Mouse (Mus musculus) neural tube, embryonic 11.5 days (tissue): Measurements from ENCODE around the gene Slc26a11. TPM values are rescaled to one million over a fixed set of nuclear protein-coding genes. Genes with fewer than 3 reads are reported as not detected.
A peak's percentile ranks its signal among the peaks of the same experiment; 100 is the strongest.

Experiments used
- ATAC-seq: fragments of 200-750 bp; cut with Nextera tagmentation; 2 replicates; pipeline ENCODE4 v1.8.0; 2017; ENCODE audit warnings: moderate number of reproducible peaks, mild to moderate bottlenecking, moderate TSS enrichment, moderate library complexity; ENCODE audit not compliant: insufficient read depth, low FRiP score, low TSS enrichment
- DNase-seq: peaks from one replicate; pipeline ENCODE4 v3.0.0-alpha.2; 2015; ENCODE audit warnings: low spot score
- H3K27ac ChIP-seq: fragments of 300-500 bp; sonication (generic); 2 replicates; pipeline ENCODE4 v1.5.1; 2014; ENCODE audit warnings: low read depth, mild to moderate bottlenecking, low read length
- H3K27me3 ChIP-seq: fragments of 300-500 bp; sonication (generic); 2 replicates; pipeline ENCODE4 v1.6.1; 2014; ENCODE audit warnings: mild to moderate bottlenecking, low read length, mixed read lengths; ENCODE audit not compliant: control insufficient read depth, insufficient read depth
- H3K36me3 ChIP-seq: fragments of 300-500 bp; sonication (generic); 2 replicates; pipeline ENCODE4 v1.6.1; 2014; ENCODE audit warnings: mild to moderate bottlenecking, low read length, moderate library complexity, mixed read lengths; ENCODE audit not compliant: control insufficient read depth, insufficient read depth
- H3K4me1 ChIP-seq: fragments of 300-500 bp; sonication (generic); 2 replicates; pipeline ENCODE4 v1.6.1; 2014; ENCODE audit warnings: low read length, mixed read lengths; ENCODE audit not compliant: control insufficient read depth, insufficient read depth
- H3K4me2 ChIP-seq: fragments of 300-500 bp; sonication (generic); 2 replicates; pipeline ENCODE4 v1.6.1; 2014; ENCODE audit warnings: low read depth, mild to moderate bottlenecking, moderate library complexity
- H3K4me3 ChIP-seq: fragments of 300-500 bp; sonication (generic); 2 replicates; pipeline ENCODE4 v1.5.1; 2014; ENCODE audit warnings: low read depth, low read length
- H3K9ac ChIP-seq: fragments of 300-500 bp; sonication (generic); 2 replicates; pipeline ENCODE4 v1.6.1; 2014; ENCODE audit warnings: mild to moderate bottlenecking, low read length
- H3K9me3 ChIP-seq: fragments of 300-500 bp; sonication (generic); 2 replicates; pipeline ENCODE4 v1.6.1; 2016; ENCODE audit warnings: low read length; ENCODE audit not compliant: control insufficient read depth
- WGBS: fragments of 180-500 bp; shearing (Covaris S2); extraction: QIAGEN DNeasy Blood & Tissue Kit; methylation state at CpG from one replicate; pipeline ENCODE4 v1.1.7; 2014; 5-methylcytosine and 5-hydroxymethylcytosine counted together
- polyA plus RNA-seq: library from polyadenylated mRNA; unstranded; fragments of >200 nt; fragmentation: Nextera tagmentation; extraction: Ambion mirVana; gene quantifications from 2 replicates; pipeline ENCODE4 v1.2.1, GENCODE M21; 2014

Gene Slc26a11
- polyA plus RNA-seq, 1 experiment from 2014 or later: 4.3 TPM

GRCm38 (mm10) chr11:119325068-119325467, 30.3 kb upstream of the Slc26a11 start:
- no peaks in the 10 kb centered on the region for H3K27me3 ChIP-seq
- WGBS: 83% methylated on average over 1 of the region's 1 CpGs
- H3K4me2 ChIP-seq: no peak overlapping the region
- H3K27ac ChIP-seq: no peak overlapping the region
- no peak for ATAC-seq
- H3K36me3 ChIP-seq: no peaks in the 10 kb centered on the region
- H3K9me3 ChIP-seq: no peaks in the 10 kb centered on the region
- H3K4me3 ChIP-seq: no peak overlapping the region
- no peak overlapping the region for H3K9ac ChIP-seq
- no peaks in the 10 kb centered on the region for H3K4me1 ChIP-seq
- no peak for DNase-seq

- no peak overlapping the region for H3K27ac ChIP-seq
- H3K4me3 ChIP-seq: no peak overlapping the region
- H3K4me2 ChIP-seq: no peak overlapping the region
- 75% methylated on average over 4 of the region's 4 CpGs for WGBS
- no peaks in the 10 kb centered on the region for H3K36me3 ChIP-seq
- DNase-seq: no peak
- ATAC-seq: no peak
- no peaks in the 10 kb centered on the region for H3K9me3 ChIP-seq
- H3K9ac ChIP-seq: no peak overlapping the region
- no peaks in the 10 kb centered on the region for H3K27me3 ChIP-seq
- no peaks in the 10 kb centered on the region for H3K4me1 ChIP-seq
Observed at GRCm38 (mm10) chr11:119330592-119330991, 24.8 kb upstream of the Slc26a11 start.

GRCm38 (mm10) chr11:119331970-119332369, 23.4 kb upstream of the Slc26a11 start:
- no peak overlapping the region for H3K4me3 ChIP-seq
- DNase-seq (no peak), ATAC-seq (no peak)
- no peak overlapping the region for H3K4me2 ChIP-seq
- WGBS: 47% methylated on average over 3 of the region's 3 CpGs
- no peak overlapping the region for H3K9ac ChIP-seq
- H3K27me3 ChIP-seq: no peaks in the 10 kb centered on the region
- H3K4me1 ChIP-seq: no peaks in the 10 kb centered on the region
- no peak overlapping the region for H3K27ac ChIP-seq
- no peaks in the 10 kb centered on the region for H3K36me3 ChIP-seq
- H3K9me3 ChIP-seq: no peaks in the 10 kb centered on the region

GRCm38 (mm10) chr11:119338271-119339059, 16.9 kb upstream of the Slc26a11 start:
- Histone ChIP-seq H3K27me3 (no peaks in the 10 kb centered on the region), H3K4me1 (no peaks in the 10 kb centered on the region), H3K4me3 (no peak overlapping the region), H3K36me3 (no peaks in the 10 kb centered on the region), H3K9ac (no peak overlapping the region), H3K9me3 (no peaks in the 10 kb centered on the region), H3K4me2 (no peak overlapping the region), H3K27ac (no peak overlapping the region)
- DNase-seq (no peak), ATAC-seq (no peak)
- 82% methylated on average over 10 of the region's 10 CpGs for WGBS

- 53% methylated on average over 5 of the region's 5 CpGs for WGBS
- H3K4me1 ChIP-seq: no peaks in the 10 kb centered on the region
- H3K36me3 ChIP-seq: no peaks in the 10 kb centered on the region
- no peak for DNase-seq
- ATAC-seq: no peak
- H3K9me3 ChIP-seq: no peaks in the 10 kb centered on the region
- H3K4me3 ChIP-seq: no peak overlapping the region
- no peak overlapping the region for H3K4me2 ChIP-seq
- H3K27ac ChIP-seq: no peak overlapping the region
- no peak overlapping the region for H3K9ac ChIP-seq
- no peaks in the 10 kb centered on the region for H3K27me3 ChIP-seq
Observed at GRCm38 (mm10) chr11:119339179-119339578, 16.2 kb upstream of the Slc26a11 start.

- Histone ChIP-seq H3K4me2 (no peak overlapping the region), H3K27me3 (no peaks in the 10 kb centered on the region), H3K4me1 (no peaks in the 10 kb centered on the region), H3K4me3 (no peak overlapping the region), H3K9me3 (no peaks in the 10 kb centered on the region), H3K9ac (no peak overlapping the region), H3K27ac (no peak overlapping the region), H3K36me3 (no peaks in the 10 kb centered on the region)
- WGBS: 4% methylated on average over 5 of the region's 5 CpGs
- ATAC-seq (no peak), DNase-seq (peak; percentile 81)
Observed at GRCm38 (mm10) chr11:119339637-119340036, 15.7 kb upstream of the Slc26a11 start.

- 86% methylated on average over 8 of the region's 8 CpGs for WGBS
- no peak overlapping the region for H3K4me2 ChIP-seq
- H3K4me1 ChIP-seq: no peaks in the 10 kb centered on the region
- ATAC-seq: no peak
- H3K4me3 ChIP-seq: no peak overlapping the region
- no peak for DNase-seq
- H3K9me3 ChIP-seq: no peaks in the 10 kb centered on the region
- no peaks in the 10 kb centered on the region for H3K36me3 ChIP-seq
- H3K9ac ChIP-seq: no peak overlapping the region
- no peak overlapping the region for H3K27ac ChIP-seq
- no peaks in the 10 kb centered on the region for H3K27me3 ChIP-seq
Observed at GRCm38 (mm10) chr11:119344178-119344577, 11.2 kb upstream of the Slc26a11 start.

- Histone ChIP-seq H3K9me3 (no peaks in the 10 kb centered on the region), H3K27ac (no peak overlapping the region), H3K4me2 (no peak overlapping the region), H3K36me3 (no peaks in the 10 kb centered on the region), H3K4me3 (no peak overlapping the region), H3K9ac (no peak overlapping the region), H3K4me1 (no peaks in the 10 kb centered on the region), H3K27me3 (no peaks in the 10 kb centered on the region)
- DNase-seq: no peak
- WGBS: 78% methylated on average over 6 of the region's 6 CpGs
- ATAC-seq: no peak
Observed at GRCm38 (mm10) chr11:119344865-119345264, 10.5 kb upstream of the Slc26a11 start.

- ATAC-seq (no peak), DNase-seq (no peak)
- Histone ChIP-seq H3K9me3 (no peaks in the 10 kb centered on the region), H3K4me1 (no peaks in the 10 kb centered on the region), H3K4me2 (no peak overlapping the region), H3K36me3 (no peaks in the 10 kb centered on the region), H3K9ac (no peak overlapping the region), H3K27me3 (no peaks in the 10 kb centered on the region), H3K27ac (no peak overlapping the region), H3K4me3 (no peak overlapping the region)
- WGBS: 88% methylated on average over 4 of the region's 4 CpGs
Observed at GRCm38 (mm10) chr11:119347125-119347524, 8.2 kb upstream of the Slc26a11 start.
